Mouse (Mus musculus): Measurements from ENCODE around the gene Asb17. TPM values are rescaled to one million over a fixed set of nuclear protein-coding genes. Genes with fewer than 3 reads are reported as not detected.

Asb17 gene
- total RNA-seq (2018; cell fraction: chromatin; rRNA removed) = not detected
- not detected for total RNA-seq (2018; cell fraction: cytosol; rRNA removed)
- total RNA-seq (2018; cell fraction: nucleus; rRNA removed) = not detected
- not detected in 3 replicates for polyA plus RNA-seq (2018)

GRCm38 (mm10) chr3:153844030-153844429 is at the start of gene Asb17:
Asb17 (plus strand) TSS chr3:153844209.
- WGBS (ENCODE audit: missing documents) = 88% methylated on average over 10 of the region's 10 CpGs

GRCm38 (mm10) chr3:153797574-153797973 is 46.4 kb upstream of the Asb17 start:
- H3K79me2 ChIP-seq (ENCODE audit: inconsistent target) = no peaks in the 10 kb centered on the region
- H3K4me3 ChIP-seq (ENCODE audit: inconsistent target) = no peak overlapping the region
- no peaks in the 10 kb centered on the region for H3K36me3 ChIP-seq (ENCODE audit: inconsistent target)
- no peak overlapping the region for H3K27ac ChIP-seq
- 3% methylated on average over 7 of the region's 7 CpGs for WGBS (ENCODE audit: missing documents)

More at GRCm38 (mm10) chr3:153844030-153844429, at the start of gene Asb17:
- H3K27ac ChIP-seq = no peak within 1 kb of the TSS
- no peaks in the 10 kb centered on the region for H3K36me3 ChIP-seq (ENCODE audit: inconsistent target)
- H3K4me3 ChIP-seq (ENCODE audit: inconsistent target) = no peak within 1 kb of the TSS
- H3K79me2 ChIP-seq (ENCODE audit: inconsistent target) = no peaks in the 10 kb centered on the region

- Histone ChIP-seq H3K4me3 (ENCODE audit: inconsistent target) (no peak overlapping the region), H3K27ac (no peak overlapping the region)
Measured at GRCm38 (mm10) chr3:153799603-153800002, 44.4 kb upstream of the Asb17 start.

GRCm38 (mm10) chr3:153800690-153801089 is 43.3 kb upstream of the Asb17 start:
- Histone ChIP-seq H3K79me2 (ENCODE audit: inconsistent target) (no peaks in the 10 kb centered on the region), H3K27ac (no peak overlapping the region), H3K4me3 (ENCODE audit: inconsistent target) (no peak overlapping the region), H3K36me3 (ENCODE audit: inconsistent target) (no peaks in the 10 kb centered on the region)
- 91% methylated on average over 5 of the region's 5 CpGs for WGBS (ENCODE audit: missing documents)

More at GRCm38 (mm10) chr3:153799603-153800002, 44.4 kb upstream of the Asb17 start:
- Histone ChIP-seq H3K36me3 (ENCODE audit: inconsistent target) (no peaks in the 10 kb centered on the region), H3K79me2 (ENCODE audit: inconsistent target) (no peaks in the 10 kb centered on the region)
- WGBS (ENCODE audit: missing documents) = 90% methylated on average over 11 of the region's 11 CpGs

- Histone ChIP-seq H3K79me2 (ENCODE audit: inconsistent target) (no peaks in the 10 kb centered on the region), H3K27ac (no peak overlapping the region), H3K4me3 (ENCODE audit: inconsistent target) (no peak overlapping the region), H3K36me3 (ENCODE audit: inconsistent target) (no peaks in the 10 kb centered on the region)
- WGBS (ENCODE audit: missing documents) = 65% methylated on average over 6 of the region's 6 CpGs
Measured at GRCm38 (mm10) chr3:153801541-153801940, 42.5 kb upstream of the Asb17 start.

- Histone ChIP-seq H3K27ac (no peak overlapping the region), H3K79me2 (ENCODE audit: inconsistent target) (no peaks in the 10 kb centered on the region), H3K36me3 (ENCODE audit: inconsistent target) (no peaks in the 10 kb centered on the region), H3K4me3 (ENCODE audit: inconsistent target) (no peak overlapping the region)
- WGBS (ENCODE audit: missing documents) = 94% methylated on average over 5 of the region's 5 CpGs
Measured at GRCm38 (mm10) chr3:153802640-153803039, 41.4 kb upstream of the Asb17 start.

GRCm38 (mm10) chr3:153804032-153804431 is 40.0 kb upstream of the Asb17 start:
- H3K36me3 ChIP-seq (ENCODE audit: inconsistent target) = no peaks in the 10 kb centered on the region

GRCm38 (mm10) chr3:153806077-153806772 is 37.8 kb upstream of the Asb17 start:
- Histone ChIP-seq H3K36me3 (ENCODE audit: inconsistent target) (no peaks in the 10 kb centered on the region), H3K79me2 (ENCODE audit: inconsistent target) (no peaks in the 10 kb centered on the region), H3K4me3 (ENCODE audit: inconsistent target) (no peak overlapping the region), H3K27ac (no peak overlapping the region)
- WGBS (ENCODE audit: missing documents) = 41% methylated on average over 14 of the region's 14 CpGs

More at GRCm38 (mm10) chr3:153804032-153804431, 40.0 kb upstream of the Asb17 start:
- Histone ChIP-seq H3K4me3 (ENCODE audit: inconsistent target) (no peak overlapping the region), H3K79me2 (ENCODE audit: inconsistent target) (no peaks in the 10 kb centered on the region), H3K27ac (no peak overlapping the region)
- WGBS (ENCODE audit: missing documents) = 90% methylated on average over 7 of the region's 7 CpGs

GRCm38 (mm10) chr3:153806773-153807443 is 37.1 kb upstream of the Asb17 start:
- no peaks in the 10 kb centered on the region for H3K79me2 ChIP-seq (ENCODE audit: inconsistent target)
- WGBS (ENCODE audit: missing documents) = 82% methylated on average over 9 of the region's 9 CpGs
- H3K36me3 ChIP-seq (ENCODE audit: inconsistent target) = no peaks in the 10 kb centered on the region
- no peak overlapping the region for H3K4me3 ChIP-seq (ENCODE audit: inconsistent target)
- no peak overlapping the region for H3K27ac ChIP-seq

- no peak overlapping the region for H3K27ac ChIP-seq
- 75% methylated on average over 7 of the region's 9 CpGs for WGBS (ENCODE audit: missing documents)
- H3K36me3 ChIP-seq (ENCODE audit: inconsistent target) = no peaks in the 10 kb centered on the region
- no peak overlapping the region for H3K4me3 ChIP-seq (ENCODE audit: inconsistent target)
- no peaks in the 10 kb centered on the region for H3K79me2 ChIP-seq (ENCODE audit: inconsistent target)
Measured at GRCm38 (mm10) chr3:153807444-153808149, 36.4 kb upstream of the Asb17 start.

GRCm38 (mm10) chr3:153808406-153808805 is 35.6 kb upstream of the Asb17 start:
- 94% methylated on average over 13 of the region's 13 CpGs for WGBS (ENCODE audit: missing documents)
- H3K79me2 ChIP-seq (ENCODE audit: inconsistent target) = no peaks in the 10 kb centered on the region
- H3K27ac ChIP-seq = no peak overlapping the region
- H3K36me3 ChIP-seq (ENCODE audit: inconsistent target) = no peaks in the 10 kb centered on the region
- H3K4me3 ChIP-seq (ENCODE audit: inconsistent target) = no peak overlapping the region

- H3K27ac ChIP-seq = no peak overlapping the region
- H3K79me2 ChIP-seq (ENCODE audit: inconsistent target) = no peaks in the 10 kb centered on the region
- WGBS (ENCODE audit: missing documents) = 96% methylated on average over 8 of the region's 8 CpGs
- no peak overlapping the region for H3K4me3 ChIP-seq (ENCODE audit: inconsistent target)
- no peaks in the 10 kb centered on the region for H3K36me3 ChIP-seq (ENCODE audit: inconsistent target)
Measured at GRCm38 (mm10) chr3:153814026-153814425, 30.0 kb upstream of the Asb17 start.

GRCm38 (mm10) chr3:153817376-153817890 is 26.6 kb upstream of the Asb17 start:
- H3K27ac ChIP-seq = no peak overlapping the region
- 91% methylated on average over 9 of the region's 9 CpGs for WGBS (ENCODE audit: missing documents)
- no peak overlapping the region for H3K4me3 ChIP-seq (ENCODE audit: inconsistent target)
- no peaks in the 10 kb centered on the region for H3K79me2 ChIP-seq (ENCODE audit: inconsistent target)
- H3K36me3 ChIP-seq (ENCODE audit: inconsistent target) = no peaks in the 10 kb centered on the region

- H3K36me3 ChIP-seq (ENCODE audit: inconsistent target) = no peaks in the 10 kb centered on the region
- WGBS (ENCODE audit: missing documents) = 65% methylated on average over 3 of the region's 3 CpGs
- H3K4me3 ChIP-seq (ENCODE audit: inconsistent target) = no peak overlapping the region
- H3K79me2 ChIP-seq (ENCODE audit: inconsistent target) = no peaks in the 10 kb centered on the region
- no peak overlapping the region for H3K27ac ChIP-seq
Measured at GRCm38 (mm10) chr3:153818723-153819122, 25.3 kb upstream of the Asb17 start.

All from macrophage (primary cell).